Mouse (Mus musculus): ENCODE data around the gene Gria1.

GRCm38 (mm10) chr11:57039306-57039705, 28.1 kb downstream of the Gria1 start:
- TF ChIP-seq CTCF (IDR thresholded peaks at IDR 0.05; ENCODE audit: low read depth) (no peak), EP300 (optimal IDR thresholded peaks at IDR 0.05) (no peak)

All from stomach, postnatal 0 days (tissue).